Mouse (Mus musculus) granulocyte monocyte progenitor cell, adult 5-6 weeks (primary cell): ENCODE measurements at regions not wholly inside any gene's neighbourhood (a gene's known extent, or its start where the extent isn't known, plus 50 kb on each side); places are given as distances from the start of the nearest gene placed in this dataset.

ENCODE experiments used
- ATAC-seq: replicated peaks from 2 replicates; pipeline ENCODE4 v1.8.0; 2016; ENCODE audit warnings: mild to moderate bottlenecking, moderate TSS enrichment, inconsistent platforms; ENCODE audit not compliant: poor library complexity, severe bottlenecking

GRCm38 (mm10) chr11:32136066-32136465 is 64.0 kb downstream of the Il9r start:
- no peak for ATAC-seq

- no peak for ATAC-seq
Measured at GRCm38 (mm10) chr11:32133996-32134395, 66.1 kb downstream of the Il9r start.

- ATAC-seq: peak; percentile 74
Measured at GRCm38 (mm10) chr11:32132008-32132615, 68.0 kb downstream of the Il9r start.

GRCm38 (mm10) chr11:32128551-32128950 is 71.5 kb downstream of the Il9r start:
- ATAC-seq: no peak

- ATAC-seq: no peak
Measured at GRCm38 (mm10) chr11:32128018-32128417, 72.1 kb downstream of the Il9r start.

- no peak for ATAC-seq
Measured at GRCm38 (mm10) chr11:32127401-32127817, 72.7 kb downstream of the Il9r start.

- no peak for ATAC-seq
Measured at GRCm38 (mm10) chr11:32126786-32127185, 73.3 kb downstream of the Il9r start.

GRCm38 (mm10) chr11:32126311-32126698 is 73.8 kb downstream of the Il9r start:
- ATAC-seq: no peak

GRCm38 (mm10) chr11:32125586-32126310 is 74.3 kb downstream of the Il9r start:
- ATAC-seq: no peak; the same call in 1 of the 2 replicates

- ATAC-seq: no peak
Measured at GRCm38 (mm10) chr11:32120596-32120995, 79.5 kb downstream of the Il9r start.

- ATAC-seq: no peak
Measured at GRCm38 (mm10) chr11:32118844-32119629, 81.0 kb downstream of the Il9r start.

GRCm38 (mm10) chr11:32117930-32118329 is 82.1 kb downstream of the Il9r start:
- no peak for ATAC-seq

GRCm38 (mm10) chr11:32113118-32113826 is 86.8 kb downstream of the Il9r start:
- ATAC-seq: no peak

GRCm38 (mm10) chr11:32112521-32112920 is 87.6 kb downstream of the Il9r start:
- no peak for ATAC-seq

GRCm38 (mm10) chr11:32111841-32112240 is 88.2 kb downstream of the Il9r start:
- no peak for ATAC-seq

GRCm38 (mm10) chr11:32109911-32110310 is 90.2 kb downstream of the Il9r start:
- no peak for ATAC-seq
